Mouse (Mus musculus): ENCODE measurements around the gene 1700123O20Rik.

DNA sequence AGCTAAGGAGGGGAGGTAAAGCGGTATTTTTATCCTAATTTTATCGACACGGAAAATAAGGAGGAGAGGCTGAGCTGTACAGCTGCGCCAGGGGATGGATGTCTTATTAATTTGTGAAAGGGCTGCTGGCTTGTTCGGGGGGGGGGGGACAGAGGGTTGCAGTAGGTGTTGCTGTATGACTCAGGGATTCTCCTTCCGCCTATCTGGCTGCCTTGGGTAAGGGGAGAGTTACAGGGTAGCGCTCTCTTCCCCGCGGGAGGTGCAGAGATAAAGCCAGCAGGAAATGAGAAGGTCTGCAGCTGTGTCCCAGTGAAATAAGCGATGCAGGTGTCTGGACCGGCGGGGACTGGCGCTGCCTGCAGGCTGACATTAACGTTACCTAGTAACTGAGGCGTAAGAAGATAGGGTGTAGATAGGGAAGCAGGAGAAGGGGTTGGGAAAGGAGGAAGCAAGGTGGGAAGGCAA lies 28.6 kb downstream of the 1700123O20Rik start:
- TF ChIP-seq CTCF (IDR thresholded peaks at IDR 0.05) = no peak
- TF ChIP-seq EP300 (IDR thresholded peaks at IDR 0.05) = no peak

All from lung, postnatal 0 days (tissue).